Mouse (Mus musculus) thymus, postnatal 0 days (tissue): ENCODE data around the gene Eral1. TPM values are rescaled to one million over a fixed set of nuclear protein-coding genes. Genes with fewer than 3 reads are reported as not detected.
"Not testable (repeated sequence)": the region's sequence is repeated elsewhere in the genome, so short reads cannot be mapped to it uniquely, and the experiment has no call there.

Experiments
- DNase-seq: peaks from one replicate; pipeline ENCODE4 v3.0.0-alpha.2; 2015; ENCODE audit warnings: low spot score
- polyA plus RNA-seq: library from polyadenylated mRNA; unstranded; fragments of >200 nt; fragmentation: Nextera tagmentation; extraction: Ambion mirVana; gene quantifications from 2 replicates; pipeline ENCODE4 v1.2.1, GENCODE M21; 2015

The Eral1 gene
- polyA plus RNA-seq, 1 experiment from 2014 or later: 22.4 TPM

GRCm38 (mm10) chr11:78087756-78088281 lies 7.6 kb upstream of the Eral1 start:
- no peak for DNase-seq

DNA sequence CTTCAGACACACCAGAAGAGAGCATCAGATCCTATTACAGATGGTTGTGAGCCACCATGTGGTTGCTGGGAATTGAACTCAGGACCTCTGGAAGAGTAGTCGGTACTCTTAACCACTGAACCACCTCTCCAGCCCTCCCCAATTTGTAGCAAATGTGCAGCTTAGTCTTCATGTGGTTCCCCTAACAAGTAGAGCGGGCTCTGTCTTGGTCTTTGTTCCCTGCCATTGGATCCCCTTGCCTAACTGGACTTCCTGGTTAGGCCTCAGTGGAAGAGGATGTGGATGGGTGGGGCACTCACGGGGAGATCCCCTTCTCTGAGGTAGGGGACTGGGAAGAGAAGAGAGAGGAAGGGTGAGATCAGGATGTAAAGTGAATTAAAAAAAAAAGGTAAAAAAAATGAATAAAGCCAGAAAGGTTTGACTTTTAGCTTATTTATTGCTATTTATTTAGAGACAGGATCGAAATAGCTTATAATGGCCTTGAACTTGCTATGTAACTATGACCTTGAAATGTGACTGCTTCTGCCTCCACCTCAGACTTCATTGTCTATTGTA lies 6.8 kb upstream of the Eral1 start:
- DNase-seq: no peak

GRCm38 (mm10) chr11:78083595-78083994 lies 3.4 kb upstream of the Eral1 start:
- no peak for DNase-seq

DNA sequence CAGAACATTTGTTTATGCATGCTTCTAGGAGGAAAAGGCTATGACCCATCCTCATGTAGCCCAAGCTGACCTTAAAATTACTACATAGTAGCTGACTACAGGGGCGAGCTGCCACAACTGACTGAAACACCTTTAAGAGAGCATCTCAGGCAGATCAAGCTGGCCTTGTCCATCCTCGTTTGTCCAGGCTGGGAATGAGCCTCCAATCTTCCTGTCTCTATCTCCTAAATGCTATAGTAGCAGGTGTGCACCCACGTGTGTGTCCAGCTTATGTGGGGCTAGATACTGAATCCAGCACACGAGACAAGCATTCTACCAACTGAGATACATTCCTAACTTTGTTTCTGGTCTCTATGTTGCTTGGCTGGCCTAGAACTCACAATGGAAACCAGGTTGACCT lies 5.5 kb downstream of the Eral1 start:
- DNase-seq: no peak

- no peak for DNase-seq
Observed at GRCm38 (mm10) chr11:78074277-78074652, 5.9 kb downstream of the Eral1 start.

DNA sequence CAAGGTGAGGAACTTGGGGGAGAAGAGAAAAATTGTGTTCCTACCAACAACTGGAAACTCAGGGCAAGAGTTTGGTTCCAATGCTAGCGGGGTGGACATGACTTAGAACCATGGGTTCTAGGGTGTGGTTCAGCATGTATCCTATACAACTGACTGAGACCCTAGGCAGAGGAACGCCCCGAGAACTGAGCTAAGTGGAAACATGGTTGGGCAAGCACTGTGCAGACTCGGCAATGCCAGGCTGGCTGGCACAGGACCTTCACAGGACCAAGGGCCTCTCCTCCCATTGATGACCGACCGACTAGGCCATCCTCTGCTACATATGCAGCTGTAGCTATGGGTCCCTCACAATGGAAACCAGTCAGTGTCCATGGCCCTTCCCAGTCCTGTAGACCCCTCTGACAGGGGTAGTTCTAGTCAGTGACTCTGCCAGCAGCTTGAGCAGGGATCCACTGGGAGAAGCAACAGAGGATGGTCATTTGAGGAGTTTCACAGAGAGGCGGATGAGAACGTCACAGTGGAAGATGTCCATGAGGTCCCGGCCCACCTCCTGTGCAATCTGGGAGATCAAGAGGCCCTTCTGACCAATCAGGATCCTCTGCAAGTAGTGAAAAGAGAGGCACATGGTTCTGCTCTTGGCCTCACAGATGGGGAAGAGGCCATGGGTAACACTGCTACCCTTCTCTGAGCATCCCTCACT lies 6.5 kb downstream of the Eral1 start:
- DNase-seq: no peak

DNA sequence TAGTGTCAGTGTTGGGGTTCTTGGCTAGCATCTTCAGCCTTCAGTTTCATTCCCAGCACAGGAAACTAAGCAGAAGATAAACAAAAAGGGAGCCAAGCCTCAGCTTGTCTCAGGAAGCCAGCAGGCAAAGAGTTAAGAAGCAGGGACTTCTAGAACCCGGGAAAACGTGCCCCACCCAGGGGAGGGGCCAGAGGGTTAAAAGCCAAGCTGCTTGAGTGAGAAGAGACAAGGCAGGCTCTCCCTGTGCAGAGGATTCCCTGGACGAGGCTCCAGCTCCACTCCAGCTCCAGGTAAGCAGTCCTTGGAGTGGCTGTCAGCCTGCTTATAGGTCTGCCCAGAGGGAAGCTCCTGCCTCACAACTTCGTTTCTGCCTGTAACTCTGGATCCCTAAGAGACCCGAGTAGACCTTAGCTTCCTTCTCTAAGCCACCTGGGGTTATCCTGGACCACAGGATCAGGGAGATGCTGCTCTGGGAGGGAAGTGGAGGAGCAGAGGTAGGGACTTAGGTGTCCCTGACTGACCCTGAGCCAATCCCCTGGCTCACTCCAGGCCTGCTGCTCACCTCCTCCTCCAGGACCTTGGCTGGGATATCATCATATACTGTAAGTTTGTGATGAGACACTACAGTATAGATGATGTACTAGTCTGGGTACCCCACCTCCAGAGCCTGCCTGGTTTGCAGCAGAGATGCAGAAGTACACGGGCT lies 7.6 kb downstream of the Eral1 start:
- DNase-seq: no peak

- no peak for DNase-seq
Observed at GRCm38 (mm10) chr11:78071938-78072337, 8.2 kb downstream of the Eral1 start.

- no peak for DNase-seq
Observed at GRCm38 (mm10) chr11:78069646-78070045, 10.5 kb downstream of the Eral1 start.

GRCm38 (mm10) chr11:78069130-78069529 lies 11.1 kb downstream of the Eral1 start:
- DNase-seq: no peak

- no peak for DNase-seq
Observed at GRCm38 (mm10) chr11:78067566-78067965, 12.6 kb downstream of the Eral1 start.

DNA sequence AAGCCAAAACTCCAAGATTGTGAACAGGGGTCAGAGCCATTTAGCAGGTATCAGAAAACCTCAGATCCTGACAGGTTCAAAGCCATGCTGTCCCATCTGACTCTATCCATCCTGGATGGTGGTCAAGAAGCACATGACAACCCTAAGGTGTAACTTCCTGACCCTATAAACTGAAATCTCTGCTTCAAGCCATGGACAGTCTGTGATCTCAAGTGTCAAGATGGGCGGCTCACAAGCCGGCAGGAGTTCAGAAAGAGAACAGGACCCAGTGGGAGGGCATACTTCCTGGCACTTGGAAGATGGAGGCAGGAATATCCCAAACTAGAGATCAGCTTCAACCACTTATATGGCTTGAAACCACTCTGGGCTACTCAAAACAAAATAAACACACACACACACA lies 13.5 kb downstream of the Eral1 start:
- DNase-seq: no peak

- DNase-seq: no peak
Observed at GRCm38 (mm10) chr11:78065906-78066305, 14.3 kb downstream of the Eral1 start.

- DNase-seq: no peak
Observed at GRCm38 (mm10) chr11:78062563-78062962, 17.6 kb downstream of the Eral1 start.

- peak; percentile 44 for DNase-seq
Observed at GRCm38 (mm10) chr11:78059833-78060757, 20.1 kb downstream of the Eral1 start.

DNA sequence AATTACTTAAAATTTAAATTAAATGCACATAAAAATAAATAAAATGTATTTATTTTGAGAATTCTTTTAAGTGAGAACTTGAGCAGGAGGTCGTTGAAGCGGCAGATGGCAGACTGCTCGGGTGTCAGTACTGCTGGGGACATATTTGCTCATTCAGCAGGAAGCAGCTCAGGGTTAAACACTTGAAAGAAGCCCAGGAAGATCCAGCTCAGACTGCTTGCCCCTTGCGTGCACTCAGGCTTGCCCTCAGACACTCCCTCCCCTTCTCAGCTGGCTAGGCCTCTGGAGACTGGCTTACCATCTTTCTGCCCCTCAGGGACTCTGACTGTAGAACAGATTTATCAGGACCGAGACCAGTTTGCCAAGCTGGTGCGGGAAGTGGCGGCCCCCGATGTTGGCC lies 23.2 kb downstream of the Eral1 start:
- no peak for DNase-seq

- DNase-seq: no peak
Observed at GRCm38 (mm10) chr11:78053078-78053477, 27.1 kb downstream of the Eral1 start.

DNA sequence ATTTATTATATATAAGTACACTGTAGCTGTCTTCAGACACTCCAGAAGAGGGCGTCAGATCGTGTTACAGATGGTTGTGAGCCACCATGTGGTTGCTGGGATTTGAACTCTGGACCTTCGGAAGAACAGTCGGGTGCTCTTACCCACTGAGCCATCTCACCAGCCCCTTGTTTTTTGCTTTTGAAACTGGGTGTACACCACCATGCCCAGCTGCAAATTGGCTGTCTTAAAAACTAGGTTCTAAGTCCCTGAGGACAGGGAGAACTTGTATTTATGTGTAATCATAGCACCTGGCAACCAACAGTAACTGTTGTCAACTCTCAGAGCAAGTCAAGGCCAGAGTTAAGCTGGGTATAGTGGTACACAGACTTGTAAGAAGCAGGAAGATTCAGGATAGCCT lies 31.5 kb downstream of the Eral1 start:
- DNase-seq: not testable (repeated sequence)

GRCm38 (mm10) chr11:78044758-78045251 lies 35.4 kb downstream of the Eral1 start:
- no peak for DNase-seq

GRCm38 (mm10) chr11:78042290-78042870 lies 37.8 kb downstream of the Eral1 start:
- DNase-seq: not testable (repeated sequence)

DNA sequence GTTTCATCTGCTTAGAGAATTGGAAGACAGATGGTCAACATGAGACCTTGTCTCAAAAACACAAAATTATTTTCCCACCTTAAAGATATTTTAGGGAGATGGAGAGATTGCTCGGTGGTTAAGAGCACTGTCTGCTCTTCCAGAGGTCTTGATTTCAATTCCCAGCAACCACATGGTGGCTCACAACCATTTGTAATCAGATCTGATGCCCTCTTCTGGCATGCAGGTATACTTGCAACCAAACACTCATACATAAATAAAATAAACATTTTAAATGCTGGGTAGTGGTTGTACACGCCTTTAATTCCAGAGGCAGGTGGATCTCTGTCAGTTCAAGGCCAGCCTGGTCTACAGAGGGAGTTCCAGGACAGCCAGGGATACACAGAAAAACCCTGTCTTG lies 39.3 kb downstream of the Eral1 start:
- DNase-seq: no peak
